Mouse (Mus musculus) cerebellum, postnatal 10 days (tissue): ENCODE measurements around the gene Kcnma1.
A peak's percentile ranks its signal among the peaks of the same experiment; 100 is the strongest.

ENCODE experiments used
- DNase-seq, 2 experiments: peaks; one replicate each; pipeline ENCODE4 v3.0.0; 2021; ENCODE audit warnings: mixed read lengths in 2 of 2

Gene Kcnma1

GRCm38 (mm10) chr14:23522606-23523159 lies 491.6 kb downstream of the Kcnma1 start:
- DNase-seq: no peak

DNA sequence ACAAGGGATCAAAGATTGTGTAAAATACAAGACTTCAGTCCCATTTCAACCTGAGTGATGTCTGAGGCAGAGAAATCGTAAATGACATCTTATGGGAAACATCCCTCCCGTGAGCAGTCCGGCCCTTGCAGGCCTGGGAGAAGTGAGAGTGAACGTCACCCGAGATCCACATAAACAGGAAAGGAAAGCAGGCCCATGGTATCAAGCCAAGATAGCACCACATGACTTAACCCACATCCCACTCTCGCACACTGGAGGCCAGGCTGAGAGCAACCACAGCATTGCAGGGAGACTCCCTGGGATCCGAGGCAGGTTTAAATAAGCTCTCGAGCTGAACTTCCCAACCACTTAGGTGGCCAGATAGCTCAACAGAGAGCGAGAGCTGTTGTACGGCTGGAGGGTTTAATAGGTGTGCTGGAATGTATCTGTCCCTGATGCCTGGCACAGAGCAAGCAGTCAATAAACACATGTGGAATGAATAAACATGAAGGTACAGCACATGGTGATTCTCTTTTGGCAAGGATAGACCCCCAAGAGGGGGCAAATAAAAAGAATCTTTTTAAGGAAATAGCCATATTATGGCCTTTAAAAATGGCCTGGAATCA lies 493.1 kb downstream of the Kcnma1 start:
- DNase-seq: no peak

- no peak for DNase-seq
Measured at GRCm38 (mm10) chr14:23517374-23517773, 496.9 kb downstream of the Kcnma1 start.

GRCm38 (mm10) chr14:23509792-23510191 lies 504.5 kb downstream of the Kcnma1 start:
- DNase-seq: no peak

DNA sequence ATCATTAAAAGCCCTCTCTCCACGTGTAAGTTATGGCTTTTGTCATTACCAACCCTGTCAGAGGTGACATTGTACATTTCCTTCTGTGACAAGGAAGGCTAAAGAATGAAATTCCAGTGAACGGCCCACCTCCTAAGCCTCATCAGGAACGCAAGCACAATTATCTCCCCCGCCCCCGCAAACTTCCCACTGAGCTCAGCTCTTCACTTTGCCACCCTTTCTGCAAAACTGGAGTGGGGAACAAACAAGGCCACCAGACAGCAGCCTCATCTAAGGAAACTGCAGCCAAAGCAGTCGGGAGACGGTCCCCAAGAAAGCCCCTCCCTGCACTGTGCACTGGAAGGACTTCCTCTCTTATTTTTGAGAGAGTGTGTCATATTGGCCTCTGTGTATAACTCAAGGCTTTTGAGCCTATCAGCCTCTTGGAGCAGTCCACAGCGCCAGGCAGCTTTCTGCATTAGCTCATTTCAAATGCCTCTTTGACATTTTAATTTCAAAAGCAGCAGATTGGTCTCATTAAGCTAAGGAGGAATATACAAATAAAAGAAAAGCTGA lies 512.0 kb downstream of the Kcnma1 start:
- DNase-seq: no peak

DNA sequence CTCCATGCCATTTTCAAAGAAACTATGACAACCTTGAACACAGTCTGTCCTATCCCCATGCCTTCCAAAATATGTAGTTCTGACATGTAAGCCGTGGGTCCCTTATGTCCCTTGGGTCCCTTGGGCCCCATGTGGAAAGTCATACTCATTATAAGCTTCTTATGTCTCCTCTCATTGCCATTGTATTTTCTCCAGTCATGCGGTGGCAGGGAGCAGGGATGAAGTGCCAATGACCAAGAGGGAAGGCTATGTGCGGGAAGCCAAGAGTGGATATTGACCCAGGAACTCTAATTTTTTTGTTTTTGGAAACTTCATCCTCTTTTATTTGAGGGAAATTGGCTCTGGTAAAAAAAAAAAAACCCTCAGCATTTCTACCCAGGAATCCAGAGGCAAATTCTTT lies 517.5 kb downstream of the Kcnma1 start:
- no peak for DNase-seq

DNA sequence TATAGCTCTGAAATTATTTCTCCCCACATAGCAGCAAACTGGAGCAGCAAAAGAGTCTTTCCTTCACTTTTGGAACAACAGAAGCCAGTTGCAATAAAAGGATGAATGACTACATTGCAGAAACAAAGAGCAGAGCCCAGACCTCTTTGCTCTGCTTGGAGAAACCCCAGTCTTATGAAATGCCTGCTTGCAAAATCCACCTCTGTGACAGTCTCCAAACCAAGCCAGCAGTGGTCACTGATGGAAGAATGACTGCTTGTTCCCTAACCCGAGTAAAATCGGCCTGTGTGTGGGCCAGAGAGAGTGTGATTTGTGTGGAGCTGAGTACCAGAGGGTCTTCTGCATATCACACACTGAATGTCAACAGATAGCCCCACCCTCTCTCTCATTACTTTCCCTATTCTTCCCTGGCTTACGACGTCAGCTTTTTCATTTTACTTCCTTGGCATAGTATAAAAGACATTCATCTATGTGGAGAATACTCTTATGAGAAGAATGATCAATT lies 518.0 kb downstream of the Kcnma1 start:
- no peak for DNase-seq

- peak; percentile 22 to 34 for DNase-seq
Measured at GRCm38 (mm10) chr14:23494496-23494800, 519.8 kb downstream of the Kcnma1 start.

GRCm38 (mm10) chr14:23493750-23494495 lies 520.4 kb downstream of the Kcnma1 start:
- DNase-seq: peak; percentile 27 to 39

DNA sequence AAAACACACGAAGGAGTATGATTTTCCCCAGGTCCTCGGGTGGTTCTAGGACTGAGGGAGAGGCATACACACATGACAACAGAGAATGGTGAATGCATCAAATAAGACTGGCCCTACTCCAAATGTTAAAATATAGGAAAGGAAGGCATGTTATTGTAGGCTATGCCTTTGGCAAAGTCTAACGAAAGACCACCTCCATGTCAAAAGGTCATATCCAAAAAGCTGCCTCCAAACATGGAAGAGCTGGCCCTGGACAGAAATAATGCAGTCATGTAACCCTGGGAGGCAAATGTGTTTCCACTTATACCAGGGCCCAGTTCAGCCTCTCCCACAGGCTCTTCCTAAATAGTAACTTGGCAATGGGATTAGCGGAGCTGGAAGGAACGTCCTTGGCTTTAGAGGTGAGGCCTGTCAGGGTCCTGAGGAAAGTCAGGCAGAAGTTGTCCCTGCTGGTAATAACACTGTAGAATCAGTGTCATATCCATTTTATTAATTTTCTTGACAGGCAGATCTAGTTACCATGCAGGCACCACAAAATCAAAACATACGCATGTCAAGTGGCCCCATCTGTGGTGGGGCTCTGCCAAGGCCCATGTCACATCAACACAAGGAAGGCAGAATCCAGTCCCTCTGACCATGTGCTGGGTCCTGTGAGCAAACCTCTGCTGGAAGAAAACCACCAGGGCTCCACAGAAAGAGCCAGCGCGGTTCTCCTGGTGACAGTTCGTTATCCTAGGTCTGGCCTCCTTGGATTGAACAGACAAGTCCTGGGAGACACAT lies 521.5 kb downstream of the Kcnma1 start:
- peak; percentile 74 to 82 for DNase-seq

DNA sequence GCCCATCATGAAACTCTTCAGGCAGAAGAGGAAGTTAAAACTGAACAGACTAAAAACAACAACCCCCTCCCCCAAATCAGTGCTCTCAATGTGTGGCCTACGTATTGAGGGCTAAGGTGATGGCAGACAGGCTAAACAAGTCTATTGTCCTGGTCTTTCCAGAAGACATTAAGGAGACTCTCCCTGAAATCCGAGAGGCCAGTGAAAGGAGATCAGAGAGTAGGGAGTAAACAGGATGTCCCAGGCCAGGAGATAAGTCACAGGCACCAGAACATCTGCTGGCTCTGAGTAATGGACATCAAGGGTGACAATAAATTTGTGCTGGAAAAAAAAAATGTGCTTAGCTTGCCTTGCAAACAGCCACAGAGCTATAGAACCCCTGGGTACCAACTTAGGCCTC lies 522.9 kb downstream of the Kcnma1 start:
- DNase-seq: no peak

DNA sequence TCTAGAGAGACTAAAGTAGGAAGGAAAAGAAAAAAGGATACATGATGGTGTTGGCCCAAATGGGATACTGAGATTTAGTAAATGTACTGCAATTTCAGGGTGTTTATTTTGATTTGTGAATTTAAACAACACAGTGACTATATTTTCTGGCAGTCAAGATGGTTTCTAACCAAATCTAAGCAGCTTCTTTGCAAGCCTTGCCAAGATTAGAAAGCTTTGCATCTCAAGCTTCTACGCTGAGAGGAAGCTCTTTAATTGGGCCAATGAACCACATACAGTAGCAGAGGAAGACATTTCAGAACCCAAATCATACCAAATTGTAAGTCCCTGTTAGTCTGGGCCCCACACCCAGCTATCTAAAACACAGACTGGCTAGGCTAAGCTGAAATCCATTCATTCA lies 527.6 kb downstream of the Kcnma1 start:
- no peak for DNase-seq

GRCm38 (mm10) chr14:23485802-23486500 lies 528.3 kb downstream of the Kcnma1 start:
- DNase-seq: no peak

GRCm38 (mm10) chr14:23475129-23475528 lies 539.2 kb downstream of the Kcnma1 start:
- DNase-seq: no peak

DNA sequence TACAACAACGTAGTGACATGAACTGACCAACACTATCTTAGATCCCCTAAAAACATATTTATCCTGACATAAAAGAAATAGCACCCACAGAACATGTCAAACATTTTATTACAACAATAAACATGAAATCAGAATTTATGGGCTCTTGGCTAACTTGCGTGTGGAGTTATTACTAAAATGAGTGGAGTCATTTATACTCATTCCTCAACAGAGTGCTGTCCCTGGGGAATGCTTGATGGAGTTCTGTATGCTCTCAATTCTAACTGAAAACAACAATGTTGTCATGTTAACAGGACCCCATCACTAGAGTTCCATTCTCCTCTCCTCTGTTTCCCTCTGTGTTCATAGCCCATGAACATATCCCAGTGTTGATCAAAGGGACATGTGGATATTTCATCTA lies 544.2 kb downstream of the Kcnma1 start:
- DNase-seq: no peak

DNA sequence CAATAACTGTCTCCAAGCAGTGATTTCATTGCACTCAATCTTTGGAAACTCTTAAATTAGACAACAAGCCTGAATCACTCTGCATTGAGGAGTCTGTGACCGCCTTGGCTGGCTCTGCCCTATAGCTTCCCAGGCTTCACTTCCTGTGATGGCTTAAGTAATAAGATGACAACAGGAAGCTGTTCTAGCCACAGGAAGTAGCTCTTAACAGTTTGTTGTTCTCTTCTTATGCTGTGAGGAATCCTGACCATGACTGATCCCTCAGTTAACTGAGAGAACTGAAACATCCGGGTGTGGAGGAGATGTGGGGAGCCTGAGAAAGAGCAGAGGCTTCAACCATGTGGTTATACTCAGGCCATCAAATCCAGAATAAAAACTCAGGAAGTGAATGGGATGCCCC lies 549.2 kb downstream of the Kcnma1 start:
- no peak for DNase-seq

GRCm38 (mm10) chr14:23458560-23458959 lies 555.7 kb downstream of the Kcnma1 start:
- DNase-seq: no peak

DNA sequence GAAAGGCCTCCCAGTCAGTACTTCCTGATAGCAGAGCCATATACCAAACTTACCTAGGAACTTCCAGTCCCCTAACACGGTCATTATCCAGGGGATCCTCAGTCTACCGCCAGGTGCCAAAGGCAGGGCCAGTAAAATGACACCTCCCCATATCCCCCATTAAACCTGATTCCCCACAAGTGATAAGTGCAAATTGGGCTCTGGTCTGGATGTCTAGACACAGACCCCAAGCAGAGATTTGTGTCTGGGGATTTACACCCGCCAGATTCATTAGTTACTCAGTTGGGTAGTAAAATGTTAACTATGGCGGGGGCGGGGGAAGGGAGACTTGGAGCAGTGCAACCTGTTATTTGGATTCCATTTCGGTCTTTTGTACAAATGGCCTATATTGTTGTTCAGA lies 562.6 kb downstream of the Kcnma1 start:
- peak; percentile 15 to 20 for DNase-seq

DNA sequence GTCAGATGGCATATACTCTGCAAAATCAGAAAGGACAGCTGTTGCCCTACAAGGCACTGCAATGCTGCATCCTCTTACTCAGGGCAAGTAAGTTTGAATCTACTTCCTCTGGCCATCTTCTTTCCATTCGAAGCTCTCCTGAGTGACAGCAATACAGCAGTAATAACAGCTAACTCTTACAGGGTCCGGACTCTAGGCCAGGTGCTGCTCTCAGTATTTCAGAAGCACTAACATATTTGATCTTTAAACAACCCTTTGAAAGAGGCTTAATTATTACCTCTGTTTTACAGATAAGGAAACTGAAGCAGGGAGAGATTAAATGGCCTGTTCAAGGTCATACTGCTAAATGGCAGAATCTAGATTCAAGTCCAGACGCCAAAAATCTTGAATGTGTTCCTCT lies 576.8 kb downstream of the Kcnma1 start:
- no peak for DNase-seq

GRCm38 (mm10) chr14:23435861-23436260 lies 578.4 kb downstream of the Kcnma1 start:
- no peak for DNase-seq

DNA sequence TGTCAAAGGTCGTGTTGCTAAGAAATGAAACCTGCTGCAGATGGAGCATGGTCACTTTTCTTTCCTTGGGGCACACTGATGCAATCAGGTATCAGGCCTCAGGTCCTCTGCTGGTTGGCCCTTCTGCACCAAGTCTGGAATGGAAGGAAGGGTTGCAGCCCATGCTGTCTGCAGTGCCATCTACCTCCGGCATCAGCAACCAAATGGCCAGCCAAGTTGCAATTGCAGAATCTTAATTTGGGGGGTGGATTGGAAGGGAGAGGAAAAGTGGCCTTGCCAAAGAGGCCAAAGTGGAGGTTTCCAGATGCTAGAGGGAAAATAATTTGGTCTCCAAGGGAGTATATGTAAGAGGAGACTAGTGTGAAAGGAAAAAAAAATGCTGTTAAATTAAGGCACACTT lies 584.3 kb downstream of the Kcnma1 start:
- peak; percentile 39 to 60 for DNase-seq

- DNase-seq: peak; percentile 37 to 58
Measured at GRCm38 (mm10) chr14:23429043-23429442, 585.2 kb downstream of the Kcnma1 start.
